Mouse (Mus musculus): ENCODE measurements around the gene Ruvbl2. TPM values are rescaled to one million over a fixed set of nuclear protein-coding genes. Genes with fewer than 3 reads are reported as not detected.
A peak's percentile ranks its signal among the peaks of the same experiment; 100 is the strongest.

Ruvbl2 gene
- total and polyA plus RNA-seq, 3 experiments: 253 to 277 (median 267) TPM

GRCm38 (mm10) chr7:45405091-45406075 lies 32.5 kb downstream of the Ruvbl2 start, which contains the start of gene Kcna7:
Gene Kcna7 (plus strand): TSS chr7:45405653.
- in situ Hi-C loops (cut with MboI; ENCODE audit: low pct_ligation_motif_present, low pct_unique_long_range_greater_than_20kb, low sequenced_read_pairs): no loop called here
- no peaks in the 10 kb centered on the region for H3K79me2 ChIP-seq (replicated peaks; ENCODE audit: control insufficient read depth, extremely low read depth, insufficient read depth, poor library complexity, severe bottlenecking)
- dilution Hi-C loops (cut with MboI; ENCODE audit: extremely low pct_ligation_motif_present, extremely low pct_unique_long_range_greater_than_20kb, low sequenced_read_pairs): no loop called here
- peak within 1 kb of the TSS; percentile 46 to 68 (median 51) for H3K4me3 ChIP-seq (replicated peaks in 1 of 3; ENCODE audit: low read depth in 2 of 3, low read length in 2 of 3, poor library complexity in 1 of 3)
- peaks cover 0 to 11% of the 10 kb centered on the region in 2 experiments; a peak in 2 of 4 replicates for H3K4me1 ChIP-seq (ENCODE audit: control insufficient read depth in 1 of 2, insufficient read depth in 2 of 2)
- H3K27ac ChIP-seq (ENCODE audit: insufficient read depth, low read depth): peak within 1 kb of the TSS; percentile 47
- H3K9me3 ChIP-seq (replicated peaks; ENCODE audit: low read length): peaks cover 12% of the 10 kb centered on the region
- peaks cover 52% of the 10 kb centered on the region for H3K27me3 ChIP-seq (replicated peaks)
- peak within 1 kb of the TSS; percentile 48 for H3K9ac ChIP-seq (ENCODE audit: insufficient read depth, low read depth)
- peak within 1 kb of the TSS; percentile 90 for H3K4me2 ChIP-seq (ENCODE audit: insufficient read depth, low read depth, poor library complexity, severe bottlenecking)
- peak; percentile 56 for DNase-seq (ENCODE audit: extremely low read depth)
- TF ChIP-seq NELFE (IDR thresholded peaks at IDR 0.05; ENCODE audit: low read depth, low read length) (peak; percentile 45; the same call in 1 of the 2 replicates), IRF4 (IDR thresholded peaks at IDR 0.05; ENCODE audit: low read depth, low read length) (peak; percentile 33; the same call in 1 of the 2 replicates), SMC3 (IDR thresholded peaks at IDR 0.05; ENCODE audit: low read depth, low read length) (peak; percentile 49), TCF12 (IDR thresholded peaks at IDR 0.05; ENCODE audit: low read depth, low read length) (no peak; the same call in 1 of the 2 replicates), POLR2A (IDR thresholded peaks at IDR 0.05; ENCODE audit: low read depth, low read length) (peak; percentile 71), CTCF (conservative IDR thresholded peaks at IDR 0.05 in 1 of 2, IDR thresholded peaks at IDR 0.05 in 1 of 2; ENCODE audit: low read depth in 2 of 2, low read length in 2 of 2) (peak; percentile 45 to 78), RAD21 (IDR thresholded peaks at IDR 0.05; ENCODE audit: low read depth, low read length) (peak; percentile 29), UBTF (IDR thresholded peaks at IDR 0.05; ENCODE audit: low read depth, low read length) (no peak; the same call in 1 of the 2 replicates), TBP (conservative IDR thresholded peaks at IDR 0.05; ENCODE audit: low read depth, low read length) (0 out of 2 replicates have a peak, but pooled peaks have one; percentile 60), HCFC1 (IDR thresholded peaks at IDR 0.05; ENCODE audit: low read depth, low read length) (no peak; the same call in 1 of the 2 replicates)
- peaks cover 0 to 4% of the 10 kb centered on the region in 2 experiments for H3K36me3 ChIP-seq (replicated peaks in 1 of 2; ENCODE audit: control insufficient read depth in 1 of 2, insufficient read depth in 1 of 2, low read length in 1 of 2)

DNA sequence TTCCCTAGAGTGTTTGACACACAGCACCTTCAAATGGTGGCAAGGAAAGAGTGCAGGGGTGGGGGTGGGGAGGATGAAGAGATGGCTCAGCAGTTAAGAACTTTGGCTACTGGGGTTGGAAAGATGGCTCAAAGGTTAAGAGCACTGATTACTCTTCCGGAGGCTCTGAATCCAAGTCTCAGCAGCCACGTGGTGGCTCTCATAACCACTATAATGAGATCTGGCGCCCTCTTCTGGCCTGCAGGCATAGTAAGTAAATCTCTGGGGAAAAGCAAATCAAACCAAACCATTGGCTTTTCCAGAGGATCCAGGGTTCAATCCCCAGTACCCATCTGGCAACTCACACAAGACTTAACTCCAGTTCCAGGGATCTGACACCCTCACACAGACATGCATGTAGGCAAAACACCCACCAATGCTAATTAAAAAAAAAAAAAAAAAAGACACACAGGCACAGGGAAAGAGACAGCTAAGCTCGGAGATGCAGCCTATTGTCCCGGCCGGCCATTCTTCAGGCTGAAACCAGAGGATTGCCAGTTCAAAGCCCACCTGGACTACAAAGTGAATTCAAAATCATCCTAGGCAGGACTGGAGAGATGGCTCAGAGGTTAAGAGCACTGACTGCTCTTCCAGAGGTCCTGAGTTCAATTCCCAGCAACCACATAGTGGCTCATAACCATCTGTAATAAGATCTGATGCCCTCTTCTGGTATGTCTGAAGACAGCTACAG lies 34.2 kb downstream of the Ruvbl2 start:
- no peak for TF ChIP-seq ZNF384 (IDR thresholded peaks at IDR 0.05; ENCODE audit: low read depth, low read length)
- no peak for TF ChIP-seq ETS1 (conservative IDR thresholded peaks at IDR 0.05; ENCODE audit: low read depth, low read length)
- TF ChIP-seq CTCF (conservative IDR thresholded peaks at IDR 0.05 in 1 of 2, IDR thresholded peaks at IDR 0.05 in 1 of 2; ENCODE audit: low read depth in 2 of 2, low read length in 2 of 2): peak; percentile 27 to 86; a peak in 2 of 4 replicates
- peak; percentile 41 for TF ChIP-seq SMC3 (IDR thresholded peaks at IDR 0.05; ENCODE audit: low read depth, low read length)
- TF ChIP-seq TBP (conservative IDR thresholded peaks at IDR 0.05; ENCODE audit: low read depth, low read length): peak; percentile 55
- TF ChIP-seq RAD21 (IDR thresholded peaks at IDR 0.05; ENCODE audit: low read depth, low read length): peak; percentile 28
- H3K27me3 ChIP-seq (replicated peaks): peaks cover 36% of the 10 kb centered on the region
- no peak overlapping the region for H3K27ac ChIP-seq (ENCODE audit: insufficient read depth, low read depth)
- dilution Hi-C loops (cut with MboI; ENCODE audit: extremely low pct_ligation_motif_present, extremely low pct_unique_long_range_greater_than_20kb, low sequenced_read_pairs): no loop called here
- peaks cover 12% of the 10 kb centered on the region for H3K9me3 ChIP-seq (replicated peaks; ENCODE audit: low read length)
- peak; percentile 75 for DNase-seq (ENCODE audit: extremely low read depth)
- in situ Hi-C loops (cut with MboI; ENCODE audit: low pct_ligation_motif_present, low pct_unique_long_range_greater_than_20kb, low sequenced_read_pairs): no loop called here
- H3K79me2 ChIP-seq (replicated peaks; ENCODE audit: control insufficient read depth, extremely low read depth, insufficient read depth, poor library complexity, severe bottlenecking): no peaks in the 10 kb centered on the region
- no peak overlapping the region for H3K9ac ChIP-seq (ENCODE audit: insufficient read depth, low read depth)
- no peak overlapping the region for H3K4me3 ChIP-seq (replicated peaks in 1 of 3; ENCODE audit: low read depth in 2 of 3, low read length in 2 of 3, poor library complexity in 1 of 3)
- H3K4me1 ChIP-seq (ENCODE audit: control insufficient read depth in 1 of 2, insufficient read depth in 2 of 2): peaks cover 0 to 9% of the 10 kb centered on the region in 2 experiments; a peak in 2 of 4 replicates
- no peaks in the 10 kb centered on the region for H3K36me3 ChIP-seq (replicated peaks in 1 of 2; ENCODE audit: control insufficient read depth in 1 of 2, insufficient read depth in 1 of 2, low read length in 1 of 2)
- no peak overlapping the region for H3K4me2 ChIP-seq (ENCODE audit: insufficient read depth, low read depth, poor library complexity, severe bottlenecking)

Data from CH12.LX (cell line).